Mouse (Mus musculus): ENCODE measurements around the gene Cars2. TPM values are rescaled to one million over a fixed set of nuclear protein-coding genes. Genes with fewer than 3 reads are reported as not detected.

Gene Cars2
- total and polyA plus RNA-seq, 3 experiments, result 62.8 to 63.8 TPM; not detected in 1

GRCm38 (mm10) chr8:11586374-11586745, 35.8 kb upstream of the Cars2 start:
- Histone ChIP-seq H3K36me3 (ENCODE audit: control insufficient read depth in 1 of 2, insufficient read depth in 2 of 2, low read length in 2 of 2) (no peaks in the 10 kb centered on the region), H3K4me1 (ENCODE audit: control insufficient read depth in 1 of 2, insufficient read depth in 2 of 2, low read length in 2 of 2) (no peaks in the 10 kb centered on the region), H3K27me3 (ENCODE audit: control insufficient read depth in 1 of 2, insufficient read depth in 2 of 2, low read length in 2 of 2) (no peaks in the 10 kb centered on the region; a peak in 1 of 4 replicates), H3K27ac (ENCODE audit: control insufficient read depth, low read depth, low read length) (no peak overlapping the region), H3K9ac (ENCODE audit: control insufficient read depth, low read depth, low read length, poor library complexity, severe bottlenecking) (no peak overlapping the region), H3K9me3 (replicated peaks; ENCODE audit: insufficient read depth, low read length) (no peaks in the 10 kb centered on the region), H3K79me2 (ENCODE audit: control insufficient read depth, insufficient read depth, low read length, poor library complexity) (no peaks in the 10 kb centered on the region), H3K4me3 (ENCODE audit: control insufficient read depth in 1 of 2, insufficient read depth in 1 of 2, low read depth in 2 of 2, low read length in 2 of 2) (no peak overlapping the region)
- no peak for DNase-seq (ENCODE audit: low read depth, low spot score)
- TF ChIP-seq JUND (IDR thresholded peaks at IDR 0.05; ENCODE audit: low read depth, low read length), result no peak
- TF ChIP-seq CTCF (IDR thresholded peaks at IDR 0.05 in 2 of 3, conservative IDR thresholded peaks at IDR 0.05 in 1 of 3; ENCODE audit: control insufficient read depth in 1 of 3, insufficient read depth in 1 of 3, low read depth in 2 of 3, low read length in 3 of 3, poor library complexity in 1 of 3, severe bottlenecking in 1 of 3), result no peak
- no peak for TF ChIP-seq CHD1 (IDR thresholded peaks at IDR 0.05; ENCODE audit: low read depth, low read length)
- no peak for TF ChIP-seq MAFK (IDR thresholded peaks at IDR 0.05; ENCODE audit: borderline replicate concordance, low read depth, low read length)
- TF ChIP-seq GABPA (IDR thresholded peaks at IDR 0.05; ENCODE audit: low read depth, low read length), result no peak
- TF ChIP-seq TBP (IDR thresholded peaks at IDR 0.05; ENCODE audit: low read depth, low read length), result no peak
- no peak for TF ChIP-seq POLR2AphosphoS5 (IDR thresholded peaks at IDR 0.05; ENCODE audit: borderline replicate concordance, low read depth, low read length)
- no peak for TF ChIP-seq ZMIZ1 (IDR thresholded peaks at IDR 0.05; ENCODE audit: low read depth, low read length)
- TF ChIP-seq ZKSCAN1 (IDR thresholded peaks at IDR 0.05; ENCODE audit: low read depth, low read length), result no peak
- TF ChIP-seq ETS1 (IDR thresholded peaks at IDR 0.05; ENCODE audit: low read depth, low read length), result no peak
- TF ChIP-seq MAZ (IDR thresholded peaks at IDR 0.05; ENCODE audit: low read depth, low read length), result no peak

- no peak overlapping the region for H3K4me3 ChIP-seq (ENCODE audit: control insufficient read depth in 1 of 2, insufficient read depth in 1 of 2, low read depth in 2 of 2, low read length in 2 of 2)
- no peak for DNase-seq (ENCODE audit: low read depth, low spot score)
- H3K36me3 ChIP-seq (ENCODE audit: control insufficient read depth in 1 of 2, insufficient read depth in 2 of 2, low read length in 2 of 2), result no peaks in the 10 kb centered on the region
- no peaks in the 10 kb centered on the region for H3K9me3 ChIP-seq (replicated peaks; ENCODE audit: insufficient read depth, low read length)
- no peak overlapping the region for H3K9ac ChIP-seq (ENCODE audit: control insufficient read depth, low read depth, low read length, poor library complexity, severe bottlenecking)
- no peaks in the 10 kb centered on the region; a peak in 1 of 4 replicates for H3K27me3 ChIP-seq (ENCODE audit: control insufficient read depth in 1 of 2, insufficient read depth in 2 of 2, low read length in 2 of 2)
- H3K4me1 ChIP-seq (ENCODE audit: control insufficient read depth in 1 of 2, insufficient read depth in 2 of 2, low read length in 2 of 2), result no peaks in the 10 kb centered on the region
- no peaks in the 10 kb centered on the region for H3K79me2 ChIP-seq (ENCODE audit: control insufficient read depth, insufficient read depth, low read length, poor library complexity)
- H3K27ac ChIP-seq (ENCODE audit: control insufficient read depth, low read depth, low read length), result no peak overlapping the region
- no peak for TF ChIP-seq TBP (IDR thresholded peaks at IDR 0.05; ENCODE audit: low read depth, low read length)
- TF ChIP-seq BHLHE40 (IDR thresholded peaks at IDR 0.05; ENCODE audit: borderline replicate concordance, low read depth, low read length), result no peak
- no peak for TF ChIP-seq CHD1 (IDR thresholded peaks at IDR 0.05; ENCODE audit: low read depth, low read length)
- no peak for TF ChIP-seq RCOR1 (IDR thresholded peaks at IDR 0.05; ENCODE audit: low read depth, low read length)
- TF ChIP-seq MAFK (IDR thresholded peaks at IDR 0.05; ENCODE audit: borderline replicate concordance, low read depth, low read length), result no peak
- no peak for TF ChIP-seq E2F4 (IDR thresholded peaks at IDR 0.05; ENCODE audit: borderline replicate concordance, low read depth, low read length)
- no peak for TF ChIP-seq MAX (IDR thresholded peaks at IDR 0.05; ENCODE audit: low read length)
- no peak for TF ChIP-seq SIN3A (IDR thresholded peaks at IDR 0.05; ENCODE audit: low read length)
- no peak for TF ChIP-seq MYC (IDR thresholded peaks at IDR 0.05; ENCODE audit: low read depth, low read length)
- no peak for TF ChIP-seq MYB (IDR thresholded peaks at IDR 0.05; ENCODE audit: low read depth, low read length)
- TF ChIP-seq KAT2A (conservative IDR thresholded peaks at IDR 0.05; ENCODE audit: low read depth, low read length), result no peak
- no peak for TF ChIP-seq UBTF (IDR thresholded peaks at IDR 0.05; ENCODE audit: borderline replicate concordance, insufficient read depth, low read depth, low read length)
- TF ChIP-seq ZC3H11A (IDR thresholded peaks at IDR 0.05; ENCODE audit: low read depth, low read length), result no peak
- no peak for TF ChIP-seq EP300 (IDR thresholded peaks at IDR 0.05; ENCODE audit: low read depth in 1 of 2, low read length in 2 of 2)
- TF ChIP-seq JUND (IDR thresholded peaks at IDR 0.05; ENCODE audit: low read depth, low read length), result no peak
- TF ChIP-seq CHD2 (IDR thresholded peaks at IDR 0.05; ENCODE audit: low read length), result no peak
- no peak for TF ChIP-seq ETS1 (IDR thresholded peaks at IDR 0.05; ENCODE audit: low read depth, low read length)
- TF ChIP-seq MXI1 (IDR thresholded peaks at IDR 0.05; ENCODE audit: low read depth, low read length), result no peak
- TF ChIP-seq ZNF384 (IDR thresholded peaks at IDR 0.05; ENCODE audit: low read depth, low read length), result no peak
- no peak for TF ChIP-seq POLR2AphosphoS2 (IDR thresholded peaks at IDR 0.05; ENCODE audit: low read length)
Measured at GRCm38 (mm10) chr8:11585513-11586373, 35.2 kb upstream of the Cars2 start.

All from MEL (cell line).